Mouse (Mus musculus): ENCODE results near the gene Cfap126.
"Not testable (repeated sequence)": the region's sequence is repeated elsewhere in the genome, so short reads cannot be mapped to it uniquely, and the experiment has no call there.

- not testable (repeated sequence) for TF ChIP-seq POLR2A (IDR thresholded peaks at IDR 0.05; ENCODE audit: borderline replicate concordance, extremely low read depth, low read depth, low read length); CTCF (IDR thresholded peaks at IDR 0.05; ENCODE audit: insufficient read depth, low read length)
These were observed 23.9 kb downstream of the Cfap126 start for GRCm38 (mm10) chr1:171137486-171138155.
